Mouse (Mus musculus) left cerebral cortex, adult 2 months (tissue): ENCODE measurements around the gene Fam135a. TPM values are rescaled to one million over a fixed set of nuclear protein-coding genes. Genes with fewer than 3 reads are reported as not detected.
A peak's percentile ranks its signal among the peaks of the same experiment; 100 is the strongest.

Source experiments
- DNase-seq, 2 experiments: peaks; one replicate each; pipeline ENCODE4 v3.0.0; 2021 to 2022; ENCODE audit warnings: low spot score in 2 of 2, mixed read lengths in 1 of 2; ENCODE audit errors: extremely low spot score in 1 of 2
- H3K27ac ChIP-seq: fragments of 200-600 bp; 2 replicates; pipeline ENCODE4 v1.8.1; 2022
- H3K4me3 ChIP-seq: fragments of 200-600 bp; 2 replicates; pipeline ENCODE4 v1.8.1; 2022
- CTCF ChIP-seq: fragments of 200-600 bp; IDR thresholded peaks from 2 replicates; pipeline ENCODE4 v1.8.1; 2022; ENCODE audit warnings: antibody characterized with exemption, mild to moderate bottlenecking, moderate library complexity
- intact Hi-C: fragments of 180-260 bp; cut with DNase I; formaldehyde crosslinking; loops from one replicate; pipeline ENCODE4 v1.15.1; 2025
- total RNA-seq, 2 experiments: library from RNA; stranded (reverse); gene quantifications; 2 replicates each; pipeline ENCODE4 v1.2.3; 2021

The Fam135a gene
- total RNA-seq, 2 experiments from 2014 or later, result 27.0 to 33.1 TPM

DNA sequence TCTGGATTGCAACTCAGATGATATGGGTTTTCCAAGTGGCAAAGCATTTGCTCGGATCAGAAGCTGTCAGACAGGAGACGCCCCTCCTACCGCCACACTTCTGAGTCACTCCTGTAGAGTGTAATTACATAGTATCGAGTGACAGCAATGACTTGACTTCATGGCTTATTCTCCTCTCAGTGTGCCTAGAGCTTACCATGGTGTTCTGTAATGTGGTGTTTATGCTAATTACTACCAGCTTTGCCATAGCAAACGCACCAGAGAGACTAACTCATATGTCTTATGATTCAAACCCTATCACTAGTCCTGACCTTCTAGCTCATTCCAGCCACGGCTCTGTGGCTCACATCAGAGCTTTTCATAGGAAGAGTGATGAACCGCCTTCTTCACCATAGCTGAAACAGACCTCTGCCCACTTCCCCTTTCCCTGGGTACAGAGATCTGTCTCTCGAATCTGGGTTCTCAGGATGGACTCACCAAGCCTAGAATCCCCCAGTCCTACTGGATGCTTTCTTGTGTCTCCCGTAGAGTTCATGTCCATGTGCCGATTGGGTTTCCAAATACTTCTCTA, 2.5 kb upstream of the Fam135a start:
- DNase-seq, result no peak
- intact Hi-C loops, result loop anchor here (10.0 kb wide), 1 partner anchor 178 kb away; the partner anchor contains the start of gene Smap1
- TF ChIP-seq CTCF, result no peak
- H3K4me3 ChIP-seq, result no peak overlapping the region
- no peak overlapping the region for H3K27ac ChIP-seq

DNA sequence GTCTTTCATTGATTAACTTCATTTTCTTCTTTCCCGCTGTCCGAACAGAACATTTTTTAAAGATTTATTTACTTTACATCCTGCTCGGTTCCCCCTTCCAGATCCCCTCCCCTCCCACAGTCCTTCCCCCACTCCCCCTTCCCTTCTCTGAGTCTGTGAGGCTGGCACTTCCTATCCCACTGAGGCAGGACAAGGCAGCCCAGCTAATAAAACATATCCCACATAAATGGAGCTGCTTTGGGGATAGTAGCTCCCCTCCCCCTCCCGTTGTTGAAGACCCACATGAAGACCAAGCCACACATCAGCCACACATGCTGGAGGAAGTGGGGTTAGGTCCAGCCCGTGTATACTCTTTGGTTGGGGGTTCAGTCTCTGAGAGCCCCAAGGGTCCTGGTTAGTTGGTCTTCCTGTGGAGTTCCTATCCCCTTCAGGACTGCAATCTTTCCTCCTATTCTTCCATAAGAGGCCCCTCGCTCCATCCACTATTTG, 773 bp upstream of the Fam135a start:
- no peak for DNase-seq
- intact Hi-C loops, result loop anchor here (10.0 kb wide), 1 partner anchor 176 kb away; the partner anchor contains the start of gene Smap1
- H3K4me3 ChIP-seq, result peak overlapping the region; percentile 98
- no peak for TF ChIP-seq CTCF
- H3K27ac ChIP-seq, result peak overlapping the region; percentile 75

DNA sequence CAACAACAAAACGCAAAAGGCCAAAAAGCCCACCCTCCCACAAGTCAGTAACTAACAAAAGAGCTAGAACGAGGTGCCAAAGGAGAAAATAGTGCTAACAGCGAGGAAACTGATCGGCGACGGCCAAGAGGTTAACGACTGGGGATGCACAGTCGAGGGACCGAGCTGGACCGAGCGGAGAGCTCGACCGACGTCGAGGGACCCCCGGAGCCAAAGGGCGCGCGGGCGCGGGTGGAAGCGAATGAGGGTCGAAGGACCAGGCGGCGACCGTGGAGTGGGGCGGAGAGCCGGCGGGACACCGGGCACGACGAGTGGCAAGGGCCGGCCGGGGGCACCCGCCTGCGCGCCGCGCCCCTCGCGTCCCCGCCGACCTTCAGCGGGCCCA, 608 bp downstream of the Fam135a start:
- H3K27ac ChIP-seq, result peak overlapping the region; percentile 84
- intact Hi-C loops, result no loop called here
- H3K4me3 ChIP-seq, result peak overlapping the region; percentile 98
- no peak for DNase-seq
- TF ChIP-seq CTCF, result no peak

DNA sequence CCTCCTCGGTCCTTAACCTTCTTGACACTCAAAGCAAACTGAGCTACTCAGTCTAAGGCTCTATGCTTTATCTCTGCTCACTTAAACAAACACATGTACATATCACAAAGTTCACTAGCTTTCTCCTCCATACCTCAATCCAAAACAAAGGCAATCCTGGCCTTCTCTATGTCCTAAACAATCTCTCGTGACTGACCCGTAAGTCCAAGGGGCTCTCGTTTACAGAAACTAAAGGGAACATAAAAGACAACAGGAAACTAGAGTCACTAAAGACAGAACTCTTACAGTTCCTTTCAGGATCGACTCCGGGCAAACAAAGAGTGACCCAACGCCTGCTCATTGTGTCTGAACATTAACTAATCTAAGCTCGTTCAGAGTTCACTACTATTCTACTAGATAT, 2.6 kb downstream of the Fam135a start:
- Histone ChIP-seq H3K4me3 (no peak overlapping the region), H3K27ac (no peak overlapping the region)
- intact Hi-C loops, result no loop called here
- no peak for DNase-seq
- no peak for TF ChIP-seq CTCF

DNA sequence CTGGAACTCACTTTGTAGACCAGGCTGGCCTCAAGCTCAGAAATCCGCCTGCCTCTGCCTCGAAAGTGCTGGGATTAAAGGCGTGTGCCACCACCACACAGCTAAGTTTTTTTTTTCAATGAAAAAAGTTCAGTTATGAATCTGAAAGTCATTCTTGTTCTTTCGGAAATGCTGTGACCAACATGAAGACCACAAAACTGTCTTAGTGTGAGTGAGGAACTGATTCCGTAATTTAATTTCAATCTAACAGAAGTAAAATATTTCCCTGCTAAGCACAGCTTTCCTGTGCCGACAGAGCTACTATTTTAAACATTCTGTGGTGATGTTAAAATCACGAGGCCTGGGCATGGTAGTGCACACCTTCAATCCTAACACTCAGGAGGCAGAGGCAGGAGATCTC, 7.7 kb downstream of the Fam135a start:
- Histone ChIP-seq H3K4me3 (no peak overlapping the region), H3K27ac (no peak overlapping the region)
- no peak for DNase-seq
- intact Hi-C loops, result no loop called here
- no peak for TF ChIP-seq CTCF

DNA sequence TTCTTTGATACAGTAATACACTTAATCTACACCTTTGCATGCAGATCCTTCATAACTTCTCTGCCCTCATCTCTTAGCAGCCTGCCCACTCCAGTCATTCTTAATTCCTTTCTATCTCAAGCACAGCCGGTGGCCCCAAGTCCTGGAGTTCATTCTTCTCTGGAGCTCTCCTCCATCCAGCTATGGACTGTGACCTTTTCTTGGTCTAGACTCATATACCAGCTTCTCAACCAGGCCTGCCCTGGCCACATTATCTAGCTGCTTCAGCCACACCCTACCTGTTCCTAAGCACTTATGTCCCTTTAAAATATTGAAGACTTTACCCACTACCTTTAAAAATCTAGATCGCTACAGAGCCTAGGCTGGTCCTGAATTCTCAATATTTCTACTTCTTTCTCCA, 9.5 kb downstream of the Fam135a start:
- Histone ChIP-seq H3K4me3 (no peak overlapping the region), H3K27ac (no peak overlapping the region)
- no peak for TF ChIP-seq CTCF
- intact Hi-C loops, result no loop called here
- DNase-seq, result no peak

DNA sequence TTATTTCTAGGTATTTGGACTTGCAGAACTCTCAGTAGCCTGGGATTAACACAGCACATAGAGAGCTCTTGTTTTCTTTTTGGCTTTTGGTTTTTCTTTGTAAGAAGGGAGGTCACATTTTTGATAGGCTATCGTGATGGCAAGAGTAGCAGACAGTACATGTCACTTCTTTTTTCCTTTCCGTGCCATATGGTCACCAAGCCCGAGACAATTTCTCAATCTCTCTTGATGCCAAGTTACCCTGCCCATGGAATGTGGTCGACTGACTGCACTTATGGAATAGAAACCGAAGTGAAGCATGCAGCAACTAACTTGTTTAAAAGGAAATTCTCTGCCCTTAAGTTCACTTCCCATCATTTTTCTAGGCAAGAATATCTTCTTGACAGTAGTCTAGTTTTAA, 10.0 kb downstream of the Fam135a start:
- H3K4me3 ChIP-seq, result no peak overlapping the region
- no peak for TF ChIP-seq CTCF
- intact Hi-C loops, result no loop called here
- no peak for DNase-seq
- no peak overlapping the region for H3K27ac ChIP-seq

DNA sequence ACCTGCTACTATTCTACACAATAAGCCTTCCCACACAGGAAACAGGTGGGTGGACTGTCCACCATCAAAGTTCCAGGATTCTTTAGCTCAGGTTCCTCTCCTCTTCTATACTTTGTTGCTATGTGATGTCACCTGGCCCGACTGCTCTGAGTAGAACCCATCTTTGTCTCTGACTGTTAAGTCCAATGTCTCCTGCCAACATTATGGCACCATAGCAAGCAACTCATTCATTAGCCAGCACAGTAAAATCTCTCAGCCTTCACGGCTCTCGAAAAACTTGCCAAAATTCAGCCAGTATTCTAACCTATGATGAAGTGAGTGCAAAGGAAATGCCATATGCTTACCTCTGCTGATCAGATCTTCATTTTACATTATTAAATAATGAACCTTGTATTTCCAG, 14.0 kb downstream of the Fam135a start:
- TF ChIP-seq CTCF, result no peak
- H3K4me3 ChIP-seq, result no peak overlapping the region
- intact Hi-C loops, result no loop called here
- no peak overlapping the region for H3K27ac ChIP-seq
- DNase-seq, result no peak

DNA sequence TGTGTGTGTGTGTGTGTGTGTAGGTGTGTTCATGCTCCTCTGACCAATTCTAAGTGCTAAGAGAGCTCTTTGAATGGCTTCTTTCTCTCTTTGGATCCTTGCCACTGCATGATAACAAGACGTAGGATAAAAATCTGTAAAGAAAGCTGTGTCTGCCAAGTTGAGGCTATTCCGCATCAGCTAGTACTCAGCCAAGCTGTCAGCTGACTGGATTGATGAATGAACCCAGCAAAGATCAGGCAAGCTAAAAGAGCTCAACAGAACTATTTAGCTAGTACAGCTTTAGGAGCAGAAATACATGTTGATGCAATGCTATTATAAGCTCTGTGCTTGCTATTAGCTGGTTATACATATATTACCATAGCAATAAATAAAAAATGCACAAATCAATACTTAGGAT, 25.7 kb downstream of the Fam135a start:
- no peak for TF ChIP-seq CTCF
- intact Hi-C loops, result no loop called here
- Histone ChIP-seq H3K27ac (no peak overlapping the region), H3K4me3 (no peak overlapping the region)
- DNase-seq, result no peak

DNA sequence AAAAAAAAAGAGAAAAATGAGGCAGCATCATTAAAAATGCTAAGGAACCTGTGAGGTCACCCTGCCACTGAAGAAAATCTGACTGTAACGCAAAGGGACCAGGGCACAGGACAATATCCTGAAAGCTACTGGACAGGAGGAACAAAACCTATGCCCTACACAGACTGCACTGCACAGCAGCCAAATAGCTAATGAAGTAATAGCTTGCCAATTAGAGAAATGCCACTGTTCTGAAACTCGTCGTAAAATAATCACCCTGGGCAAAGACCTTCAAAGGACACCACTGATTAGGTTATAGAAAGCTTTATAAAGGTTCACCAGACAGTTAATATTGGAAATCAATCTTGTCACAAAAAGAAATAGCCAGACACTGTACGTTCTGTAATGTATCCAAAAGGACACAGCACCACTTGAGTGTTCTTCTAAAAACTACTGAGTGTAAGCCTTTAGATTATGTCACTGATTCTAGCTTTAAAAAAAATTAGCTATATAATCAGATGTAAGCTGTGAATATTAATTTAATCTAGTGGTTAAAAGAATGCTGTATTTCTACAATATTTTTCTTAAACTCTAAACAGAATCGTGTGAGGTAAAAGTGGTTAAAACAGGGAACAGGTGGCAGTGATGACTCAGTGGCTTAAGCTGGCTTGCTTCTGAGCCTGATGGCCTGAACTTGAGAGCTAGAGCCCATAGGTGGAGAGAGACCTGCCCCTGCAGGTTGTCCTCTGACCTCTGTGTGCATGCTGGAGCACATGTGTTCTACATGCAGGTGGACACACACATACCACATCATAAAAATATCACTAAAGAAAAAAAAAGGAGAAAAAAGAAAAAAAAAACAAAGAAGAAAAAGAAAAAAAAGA, 26.5 kb downstream of the Fam135a start:
- intact Hi-C loops, result no loop called here
- Histone ChIP-seq H3K27ac (no peak overlapping the region), H3K4me3 (no peak overlapping the region)
- no peak for TF ChIP-seq CTCF
- no peak for DNase-seq

DNA sequence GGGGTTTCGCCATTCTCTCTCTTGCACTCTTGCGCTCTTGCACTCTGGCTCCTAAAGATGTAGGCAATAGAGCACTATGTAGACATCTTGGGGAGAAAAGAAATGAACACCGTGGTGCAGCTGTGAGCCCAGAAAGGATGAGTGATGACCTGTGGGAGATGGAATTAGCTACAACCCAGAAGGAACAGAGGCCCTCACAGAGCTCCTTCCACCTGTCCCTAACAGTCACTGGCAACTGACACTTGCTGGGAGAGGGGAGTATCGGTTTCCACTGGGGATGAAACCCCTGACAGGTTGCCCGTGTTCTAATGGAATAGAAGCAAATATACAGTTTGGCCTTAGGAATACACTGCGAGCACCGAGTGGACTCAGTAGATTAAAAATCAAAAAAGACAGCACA, 31.3 kb downstream of the Fam135a start:
- no peak for TF ChIP-seq CTCF

DNA sequence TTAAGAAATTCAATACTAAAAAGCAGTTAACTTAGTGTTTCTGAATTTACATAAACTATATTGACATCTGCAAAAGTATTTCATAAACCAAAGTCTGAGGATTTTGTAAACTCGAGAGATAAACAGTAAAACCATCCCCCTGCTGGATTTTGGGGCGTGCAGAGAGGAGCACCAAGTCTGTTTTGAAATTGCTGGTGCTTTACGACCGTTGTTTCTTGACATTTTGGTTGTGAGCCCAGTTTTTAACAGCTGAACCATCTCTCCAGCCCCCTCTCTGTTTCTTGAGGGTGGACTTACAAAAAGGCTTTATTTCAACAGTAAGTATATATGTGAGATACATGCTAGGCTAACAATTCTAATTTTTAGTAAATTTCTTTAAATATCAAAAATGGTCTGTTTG, 33.4 kb downstream of the Fam135a start:
- intact Hi-C loops, result loop anchor here (10.0 kb wide), 1 partner anchor 178 kb away; no protein-coding TSS in a partner anchor
- DNase-seq, result no peak
- H3K4me3 ChIP-seq, result no peak overlapping the region
- no peak overlapping the region for H3K27ac ChIP-seq
- no peak for TF ChIP-seq CTCF

More for the DNA sequence above, 31.3 kb downstream of the Fam135a start:
- intact Hi-C loops, result loop anchor here (10.0 kb wide), 1 partner anchor 176 kb away; no protein-coding TSS in a partner anchor
- H3K4me3 ChIP-seq, result no peak overlapping the region
- no peak overlapping the region for H3K27ac ChIP-seq
- DNase-seq, result no peak
